Mouse (Mus musculus) ES-E14 (cell line): ENCODE data around the gene Cdc42.

Experiments used
- CHD2 ChIP-seq: IDR thresholded peaks from 2 replicates; pipeline ENCODE4 v1.6.1; 2014; ENCODE audit warnings: mild to moderate bottlenecking, low read depth, low read length, inconsistent platforms
- HCFC1 ChIP-seq: IDR thresholded peaks from 2 replicates; pipeline ENCODE4 v1.6.1; 2012; ENCODE audit warnings: low read length, inconsistent platforms, borderline replicate concordance; ENCODE audit not compliant: insufficient read depth
- ZC3H11A ChIP-seq: IDR thresholded peaks from 2 replicates; pipeline ENCODE4 v1.6.1; 2012; ENCODE audit warnings: low read depth, mild to moderate bottlenecking, inconsistent platforms, low read length, borderline replicate concordance
- ZNF384 ChIP-seq: IDR thresholded peaks from 2 replicates; pipeline ENCODE4 v1.6.1; 2012; ENCODE audit warnings: low read depth, low read length, inconsistent platforms

DNA sequence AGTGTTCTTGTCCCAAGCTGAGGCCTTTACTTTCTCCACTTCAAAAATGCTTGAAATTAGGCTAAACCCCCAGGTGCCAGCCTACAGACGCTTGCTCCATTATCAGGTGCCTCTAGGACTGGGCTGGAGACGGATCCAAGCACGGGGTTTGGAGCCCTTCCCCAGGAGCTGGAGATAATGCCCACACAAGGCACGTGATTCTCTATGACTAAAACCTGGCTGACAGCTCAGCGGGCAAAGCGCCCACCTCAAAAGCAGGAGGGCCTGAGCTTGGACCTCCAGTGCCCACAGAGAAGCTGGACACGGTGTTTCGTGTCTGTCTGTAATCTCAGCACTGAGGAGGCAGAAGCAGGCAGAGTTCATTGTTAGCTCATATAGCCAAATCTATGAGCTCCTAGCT, 85.7 kb downstream of the Cdc42 start:
- TF ChIP-seq CHD2 (no peak), ZC3H11A (no peak), ZNF384 (no peak), HCFC1 (no peak)
